Mouse (Mus musculus) stomach, postnatal 0 days (tissue): ENCODE measurements at regions not wholly inside any gene's neighbourhood (a gene's known extent, or its start where the extent isn't known, plus 50 kb on each side); places are given as distances from the start of the nearest gene placed in this dataset.

Experiments used
- CTCF ChIP-seq: IDR thresholded peaks from 2 replicates; pipeline ENCODE4 v1.5.1; 2016; ENCODE audit warnings: antibody characterized with exemption, low read depth, mild to moderate bottlenecking, moderate library complexity
- EP300 ChIP-seq: optimal IDR thresholded peaks from 2 replicates; pipeline ENCODE3; 2016; ENCODE audit warnings: antibody characterized with exemption

- TF ChIP-seq CTCF, result no peak
- TF ChIP-seq EP300, result no peak
These were observed 203.3 kb upstream of the Apob start for GRCm38 (mm10) chr12:7774127-7774526.
